Mouse (Mus musculus): ENCODE results near the gene Hmgn2.
"Not testable (repeated sequence)": the region's sequence is repeated elsewhere in the genome, so short reads cannot be mapped to it uniquely, and the experiment has no call there.

Gene Hmgn2

DNA sequence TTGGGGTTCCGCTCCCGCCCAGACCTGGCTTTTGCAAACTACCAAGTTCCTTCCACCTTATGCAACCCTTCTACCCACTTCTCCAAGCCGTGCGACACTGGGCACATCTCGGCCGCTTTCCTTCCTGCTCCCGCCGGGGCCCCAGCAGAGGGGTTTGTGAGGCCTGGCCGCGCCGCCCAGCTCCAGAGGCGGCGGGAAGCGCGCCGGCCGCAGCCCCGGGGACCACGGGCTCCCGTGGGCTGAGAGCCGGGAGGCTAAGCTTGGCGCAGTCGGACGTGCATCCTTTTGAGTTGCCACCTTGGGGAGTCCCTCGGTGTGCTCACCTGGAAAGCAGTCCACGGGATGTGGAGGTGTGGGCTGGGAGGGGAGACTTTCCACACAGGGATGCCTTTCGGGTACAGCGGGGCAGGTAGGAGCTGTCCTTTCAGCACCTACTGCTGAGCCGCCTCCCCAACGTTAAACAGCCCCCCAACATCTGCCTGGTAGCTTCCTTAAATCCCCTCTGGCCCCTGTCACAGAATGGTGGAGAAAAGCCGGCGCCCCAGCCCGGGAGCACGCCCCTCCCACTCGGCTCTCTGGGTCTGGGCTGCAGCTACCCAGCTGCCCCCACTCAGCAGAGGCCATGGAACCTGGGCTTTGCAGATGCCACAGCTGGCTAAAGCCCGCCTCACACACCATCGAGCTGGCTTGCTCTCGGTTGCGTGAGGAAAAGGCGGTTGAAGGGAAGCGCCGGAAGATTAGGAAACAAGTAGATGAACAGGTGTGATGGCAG lies at the start of gene Hmgn2:
Hmgn2 (minus strand) TSS at position 501 of the 772 bp plus-strand sequence.
- DNase-seq, result peak; percentile 48 to 69

DNA sequence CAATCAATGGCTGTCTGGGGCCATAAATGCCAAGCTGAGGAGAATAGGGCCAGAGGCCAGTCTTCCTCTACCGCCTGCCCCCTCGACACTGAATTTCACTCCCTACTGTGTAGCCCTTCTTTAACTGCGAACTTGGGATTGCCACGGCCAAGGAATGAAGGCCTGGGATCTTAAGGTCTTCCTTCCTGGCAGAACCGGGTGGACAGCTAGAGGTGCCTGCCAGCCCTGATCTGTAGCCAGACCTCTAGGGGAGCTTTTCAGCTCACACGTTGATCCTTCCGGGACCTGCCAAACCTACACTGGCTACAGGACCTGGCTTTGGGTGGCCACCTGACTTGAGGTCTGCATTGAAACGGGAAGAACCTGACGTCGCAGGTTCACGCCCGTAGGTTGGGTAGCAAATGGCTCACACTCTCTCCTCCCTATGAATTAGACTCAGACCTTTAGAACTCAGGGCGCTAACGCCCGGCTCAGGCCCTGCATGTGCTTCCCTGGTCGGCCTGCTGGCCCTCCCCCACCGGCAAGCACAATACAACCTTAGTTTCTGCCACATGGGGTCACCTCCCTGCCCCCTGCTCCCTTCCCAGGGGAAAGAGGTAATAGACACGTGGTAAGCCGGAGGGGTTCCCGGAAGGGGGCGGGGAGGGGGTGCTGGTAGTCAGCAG lies 48.9 kb upstream of the Hmgn2 start:
- no peak for DNase-seq

DNA sequence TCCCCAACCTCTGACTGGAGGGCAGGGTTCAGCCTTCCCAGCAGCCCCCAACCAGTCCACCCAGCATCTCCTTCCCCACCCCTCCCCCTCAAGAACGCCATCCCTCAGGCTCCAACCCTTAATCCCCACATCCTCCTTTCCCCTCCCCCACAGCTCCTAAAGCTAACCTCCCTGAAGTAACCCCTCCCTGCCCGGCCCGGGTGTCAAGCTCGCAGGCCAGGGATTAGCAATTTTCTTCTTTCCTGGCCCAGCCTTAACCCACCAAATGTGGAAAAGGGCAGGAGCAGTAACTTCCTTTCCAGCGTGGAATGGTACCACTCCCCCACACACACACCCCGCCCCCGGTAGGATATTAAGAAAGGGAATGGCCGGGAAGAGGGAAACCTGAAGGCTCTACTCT lies 48.3 kb upstream of the Hmgn2 start:
- no peak for DNase-seq

DNA sequence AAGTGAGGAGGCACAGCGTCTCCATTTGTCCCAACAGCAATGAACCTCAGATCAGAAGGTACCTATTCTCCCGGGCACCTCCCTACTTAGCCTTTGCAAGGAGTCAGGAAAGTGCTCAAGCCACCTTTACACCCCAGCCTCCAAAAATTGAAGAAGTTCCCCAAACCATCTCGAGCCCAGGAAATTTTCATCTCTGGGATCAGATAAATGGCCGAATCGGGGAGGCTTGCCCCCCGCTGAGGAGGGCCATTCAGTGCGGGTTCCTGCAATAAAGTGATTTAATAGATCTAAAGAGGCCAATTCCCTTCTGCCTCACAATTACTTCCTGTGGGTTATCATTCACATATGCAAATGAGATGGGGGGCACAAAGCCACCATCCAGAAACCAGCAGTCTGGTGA lies 47.8 kb upstream of the Hmgn2 start:
- no peak for DNase-seq

DNA sequence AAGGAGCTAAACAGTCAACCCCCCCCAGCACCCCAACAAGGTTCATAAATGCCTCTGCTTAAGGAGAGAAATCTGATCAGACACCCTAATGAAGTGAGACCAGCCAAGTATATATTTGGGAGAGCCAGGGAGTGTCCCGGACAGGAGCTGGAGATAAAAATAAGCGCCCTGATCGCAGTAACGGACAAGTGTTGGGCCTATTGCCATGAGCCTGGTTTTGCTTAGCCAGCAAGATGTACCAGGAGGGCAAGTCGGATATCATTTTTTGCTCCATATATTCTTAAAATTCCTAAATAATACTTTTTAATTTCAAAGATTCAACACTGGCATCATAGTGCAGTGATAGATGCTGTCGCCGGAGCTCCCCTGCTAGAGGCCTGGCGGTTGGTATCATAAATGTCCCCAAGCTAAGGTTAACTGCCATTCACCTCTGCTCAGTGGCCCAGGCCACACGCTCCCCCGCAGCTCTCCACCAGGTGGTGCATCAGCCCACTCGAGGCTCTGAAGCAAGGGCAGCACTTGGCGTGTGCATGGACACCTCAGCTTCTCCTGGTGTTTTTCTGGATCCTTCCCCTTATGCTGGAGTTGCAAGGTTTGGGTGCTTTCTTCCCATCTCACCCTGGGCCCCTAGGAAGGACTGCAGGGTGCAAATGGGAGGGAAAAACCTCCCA lies 44.5 kb upstream of the Hmgn2 start:
- DNase-seq, result no peak

DNA sequence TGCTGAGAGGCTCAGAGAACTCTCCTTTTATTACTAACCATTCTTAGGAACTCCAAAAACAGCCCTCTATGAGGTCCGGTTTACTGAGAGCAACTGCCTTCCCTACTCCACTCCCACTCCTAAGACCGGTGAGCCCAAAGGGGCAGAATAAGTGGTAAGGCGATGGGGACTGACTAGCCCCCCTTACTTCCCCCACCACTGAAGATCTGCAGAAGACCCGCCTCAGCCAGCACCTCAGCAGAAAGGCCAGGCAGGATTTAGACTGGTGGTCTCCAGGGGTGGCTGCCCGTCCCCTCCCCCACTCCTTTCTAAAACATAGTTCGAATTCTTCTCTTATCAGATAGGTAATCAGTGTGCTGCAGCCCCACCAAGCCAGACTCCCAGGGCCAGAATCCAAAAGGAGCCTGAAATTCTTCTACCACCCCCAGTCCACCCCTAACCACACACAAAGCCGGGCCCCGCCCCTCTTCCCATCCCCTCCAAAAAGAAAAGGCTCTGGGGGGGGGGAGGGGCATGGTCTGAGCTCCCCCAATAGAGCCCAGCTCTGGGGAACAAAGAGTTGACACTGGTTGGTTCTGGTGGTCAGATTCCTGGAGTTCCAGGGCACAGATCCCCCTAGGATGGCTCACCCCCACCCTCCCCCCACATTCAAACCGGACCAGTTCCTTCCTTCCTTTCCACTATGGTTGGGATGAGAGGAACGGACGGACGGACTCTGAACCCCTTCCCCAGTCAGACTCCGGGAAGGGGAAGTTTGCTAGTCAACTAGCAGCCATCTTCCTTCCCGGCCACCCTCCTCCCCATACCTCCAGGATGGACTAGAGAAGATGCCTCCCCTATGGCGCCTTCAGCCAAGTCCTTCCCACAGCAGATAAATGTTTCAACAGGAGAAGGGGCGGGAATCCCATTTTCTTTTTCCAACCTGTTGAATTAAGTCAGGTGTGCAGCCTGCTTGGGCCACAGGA lies 43.3 kb upstream of the Hmgn2 start:
- no peak for DNase-seq

DNA sequence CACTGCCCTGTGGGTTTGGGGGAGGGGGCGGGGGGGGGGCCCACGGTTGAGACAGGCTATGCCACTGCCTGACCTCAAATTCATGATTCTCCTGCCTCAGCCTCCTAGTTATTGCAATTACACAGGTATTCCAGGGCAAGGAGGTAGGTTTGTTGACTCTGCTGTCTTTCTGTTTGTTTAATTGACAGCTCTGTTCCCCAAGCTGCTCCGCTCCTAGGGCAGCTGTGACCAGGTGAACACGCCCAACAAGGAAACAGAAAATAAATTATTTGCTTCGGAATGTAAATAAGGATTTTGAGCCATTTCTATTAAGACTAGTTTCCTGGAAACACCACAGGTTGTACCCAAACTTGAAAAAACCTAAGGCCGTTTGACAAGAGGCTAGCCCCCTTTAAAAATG lies 41.3 kb upstream of the Hmgn2 start:
- no peak for DNase-seq

DNA sequence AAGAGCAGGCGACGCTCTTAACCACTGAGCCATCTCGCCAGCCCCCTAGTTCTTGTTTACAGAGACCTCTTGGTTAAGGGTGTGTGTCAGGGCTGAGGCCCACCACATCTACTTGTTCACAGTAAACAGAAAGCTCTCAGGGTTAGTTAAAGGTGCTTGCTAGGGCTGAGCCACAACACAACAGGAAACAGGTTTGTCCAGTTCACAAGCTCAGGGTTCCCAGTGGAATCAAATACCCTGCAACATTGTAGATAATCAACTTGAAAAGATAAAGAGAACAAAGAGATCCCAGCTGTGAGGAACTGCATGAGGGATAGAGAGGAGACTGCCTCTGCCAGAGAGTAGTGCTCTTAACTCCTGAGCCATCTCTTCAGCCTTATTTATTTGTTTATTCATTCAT lies 38.4 kb upstream of the Hmgn2 start:
- no peak for DNase-seq

DNA sequence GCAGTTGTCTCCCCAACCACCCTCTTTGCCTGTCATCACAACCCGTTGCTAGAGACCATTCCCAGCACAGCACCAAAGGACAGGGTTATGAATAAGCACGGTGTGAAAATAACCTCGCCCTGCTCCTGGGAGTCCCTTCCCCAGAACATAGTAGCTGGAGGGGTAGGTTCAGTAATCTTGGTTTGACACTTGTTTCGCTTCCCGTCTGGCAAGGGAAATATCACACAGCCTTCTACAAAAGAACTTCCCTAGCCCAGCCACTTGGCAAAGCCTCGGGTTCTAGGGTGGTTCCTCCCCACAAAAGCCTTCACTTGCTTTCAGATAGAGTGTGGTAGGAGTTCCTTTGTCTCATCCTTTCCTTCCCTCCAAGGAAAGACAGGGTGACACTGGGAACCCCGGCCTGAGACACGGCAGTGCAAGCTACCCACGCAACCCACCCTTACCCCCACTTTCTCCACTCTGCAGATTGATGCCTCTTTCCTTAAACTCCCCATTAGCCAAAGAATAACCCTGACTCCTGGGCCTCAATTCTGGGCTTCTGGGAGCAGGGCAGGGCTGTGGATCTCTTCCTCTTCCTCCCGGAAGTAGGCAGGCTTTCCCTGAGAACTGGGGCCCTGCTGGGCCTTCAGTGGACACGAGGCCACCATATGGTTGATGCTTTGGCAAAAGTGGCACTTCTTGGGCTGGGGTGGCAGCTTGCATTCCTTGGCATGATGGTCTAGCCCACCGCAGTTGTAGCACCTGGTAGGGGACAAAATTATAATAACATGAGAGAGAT lies 37.3 kb upstream of the Hmgn2 start:
- DNase-seq, result no peak

DNA sequence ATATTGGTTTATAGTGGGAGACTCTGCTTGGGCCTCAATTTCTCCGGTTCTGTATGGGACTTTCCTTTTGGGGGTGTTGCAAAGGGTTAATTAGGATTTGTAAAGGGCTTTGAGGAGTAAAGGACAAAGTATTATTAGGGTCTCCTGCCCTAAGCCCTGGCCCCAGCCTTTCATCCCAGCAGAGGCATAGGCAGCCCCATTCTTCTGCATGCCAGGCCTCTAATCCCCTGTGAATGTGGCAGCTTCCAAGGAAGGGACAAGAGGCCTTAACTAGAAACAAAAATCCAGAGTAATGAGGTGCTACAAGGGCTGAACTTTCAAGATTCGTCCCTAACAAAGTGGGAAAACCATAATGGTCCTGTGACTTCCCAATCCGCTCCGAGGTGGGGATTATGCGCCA lies 34.5 kb upstream of the Hmgn2 start:
- no peak for DNase-seq

DNA sequence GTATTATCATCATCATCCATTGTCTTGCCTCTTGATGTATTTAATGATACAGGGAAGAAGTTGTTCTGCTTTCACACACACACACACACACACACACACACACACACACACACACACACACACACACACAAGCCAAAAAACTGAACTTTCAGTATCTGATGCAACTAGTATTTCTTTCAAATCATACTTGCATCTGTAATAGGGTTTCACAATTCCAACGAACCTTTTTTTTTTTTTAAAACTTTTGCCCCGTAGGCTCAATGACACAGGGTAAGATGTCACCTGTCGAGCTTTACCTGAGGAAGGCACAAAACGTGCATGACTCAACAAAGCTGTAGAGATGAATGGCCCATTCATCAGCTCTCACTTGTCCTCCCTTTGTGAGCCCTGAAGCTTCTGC lies 33.8 kb upstream of the Hmgn2 start:
- no peak for DNase-seq

DNA sequence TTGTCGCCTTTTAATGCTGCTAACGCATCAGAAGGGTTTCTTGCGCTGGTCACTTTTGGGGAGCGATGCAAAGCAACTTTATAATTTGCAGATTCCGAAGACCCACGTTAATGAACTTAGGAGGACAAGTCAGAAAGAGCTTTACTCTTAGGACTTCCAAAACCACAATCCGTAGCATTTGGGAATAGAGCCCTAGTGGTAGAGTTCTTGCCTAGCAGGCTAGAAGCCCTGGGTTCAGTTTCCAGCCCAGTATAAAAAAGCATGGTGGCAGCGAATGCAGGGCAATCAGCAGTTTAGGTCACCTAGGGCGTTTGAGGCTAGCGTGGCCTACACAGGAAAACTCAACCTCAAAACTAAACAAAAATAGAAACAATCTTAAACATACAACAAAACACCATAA lies 33.3 kb upstream of the Hmgn2 start:
- no peak for DNase-seq

DNA sequence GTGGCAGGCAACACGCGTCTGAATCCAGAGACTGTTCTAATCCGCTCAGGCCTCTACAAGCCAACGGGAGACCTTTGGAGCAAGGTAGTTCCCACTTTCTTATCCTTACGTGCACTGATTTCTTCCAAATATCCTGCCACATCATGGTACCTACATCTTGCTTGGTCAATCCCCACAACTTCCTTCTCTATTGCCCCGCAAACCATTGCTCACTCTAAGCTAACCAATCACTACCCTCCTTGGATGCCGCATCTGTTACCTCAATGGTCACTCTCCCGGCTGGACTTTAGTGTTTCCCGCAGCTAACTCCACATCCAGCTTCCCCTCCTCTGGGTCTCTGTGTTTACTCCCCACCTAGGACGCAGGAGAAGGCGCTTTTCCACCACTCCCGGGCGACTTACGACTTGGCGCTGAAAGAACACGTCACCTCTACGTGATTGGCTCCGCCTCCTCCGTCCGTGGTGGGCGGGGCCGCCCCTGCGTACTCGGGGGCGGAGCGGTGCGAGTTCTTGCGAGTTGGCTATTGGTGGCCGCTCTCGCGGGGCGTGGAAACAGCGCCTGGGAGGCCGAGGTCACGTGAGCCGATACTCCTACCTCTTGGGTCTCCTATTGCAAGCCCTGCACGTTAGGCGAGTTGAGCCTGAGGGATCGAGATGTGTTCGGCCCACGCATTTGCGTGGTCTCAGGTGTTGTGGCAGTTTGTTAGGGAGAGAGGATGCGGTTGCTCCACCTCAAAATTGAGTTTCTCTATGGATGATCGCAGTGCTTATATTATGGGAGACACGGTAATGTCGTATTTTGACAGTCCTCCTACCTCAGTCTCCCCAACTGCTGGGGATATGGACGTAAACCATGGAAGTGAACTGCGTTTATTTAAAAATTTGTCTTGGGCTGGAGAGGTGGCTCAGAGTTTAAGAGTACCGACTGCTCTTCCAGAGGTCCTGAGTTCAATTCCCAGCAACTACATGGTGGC lies 32.3 kb upstream of the Hmgn2 start, which contains the start of gene Dhdds:
Dhdds (minus strand) TSS at position 453 of the 973 bp plus-strand sequence.
- DNase-seq, result peak; percentile 96 to 98

DNA sequence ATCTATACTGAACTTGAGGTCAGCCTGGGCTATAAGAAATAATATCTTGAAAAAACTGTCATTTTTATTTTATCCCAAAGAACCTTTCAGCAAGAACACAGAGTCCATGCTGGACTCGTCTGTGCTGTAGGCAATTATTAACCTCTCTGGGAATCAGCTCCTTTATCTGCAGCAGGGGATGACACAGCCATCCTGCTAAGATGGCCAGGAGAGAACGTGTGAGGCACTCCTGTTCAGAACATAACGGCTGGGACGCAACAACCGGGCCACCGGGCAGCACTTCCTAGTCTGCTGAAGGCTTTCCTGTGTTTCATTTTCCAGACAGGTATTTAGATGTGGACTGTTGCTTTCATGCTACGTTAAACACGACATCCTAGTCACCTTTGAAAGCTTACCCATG lies 26.2 kb upstream of the Hmgn2 start:
- DNase-seq, result peak; percentile 13 to 61

DNA sequence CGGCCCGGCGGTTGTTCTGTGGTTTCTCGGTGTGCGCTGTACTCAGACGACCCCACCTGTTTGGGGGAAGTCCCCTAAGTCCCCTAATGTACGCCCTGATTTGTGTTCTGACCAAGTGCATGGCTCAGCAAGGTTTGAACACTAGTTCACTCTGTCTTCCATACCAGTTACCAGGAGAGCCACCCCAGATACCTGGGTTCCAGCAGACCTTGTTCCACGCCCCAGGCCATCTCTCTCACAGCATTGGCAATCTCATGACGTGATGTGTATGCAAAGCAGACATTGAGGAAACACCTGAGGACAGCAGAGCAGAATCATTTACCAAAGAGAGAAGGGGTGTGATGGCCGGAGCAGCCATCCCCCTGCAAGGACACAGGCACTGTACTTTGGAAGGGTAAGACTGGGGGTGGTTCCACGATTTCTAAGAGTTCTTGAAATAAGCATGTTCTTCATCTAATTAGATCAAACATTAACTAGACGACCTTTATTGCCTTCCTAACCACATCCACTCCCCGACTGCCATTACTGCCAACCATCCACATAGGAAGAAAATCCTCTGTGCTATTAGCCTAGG lies 22.7 kb upstream of the Hmgn2 start:
- DNase-seq, result peak; percentile 17 to 75

DNA sequence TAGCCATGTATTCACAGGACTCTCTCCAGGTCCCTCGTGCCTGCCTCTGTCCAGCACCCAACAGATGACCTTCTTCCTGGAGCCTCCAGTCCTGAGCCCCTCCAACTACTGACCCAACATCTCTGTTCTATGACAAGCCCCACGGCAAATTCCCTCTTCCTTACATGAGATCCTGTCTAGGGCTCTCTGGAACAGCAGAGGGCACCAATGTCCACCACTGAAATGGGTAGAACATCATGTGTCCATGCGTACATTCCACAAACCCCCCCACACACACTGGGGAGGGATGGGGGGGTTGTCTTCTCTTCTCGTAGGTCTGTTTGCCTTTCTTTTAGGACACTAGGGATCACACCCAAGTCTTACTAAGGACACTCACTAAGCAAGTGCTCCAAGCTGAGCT lies 21.6 kb upstream of the Hmgn2 start:
- DNase-seq, result peak in 1 of 2 experiments; percentile 11

DNA sequence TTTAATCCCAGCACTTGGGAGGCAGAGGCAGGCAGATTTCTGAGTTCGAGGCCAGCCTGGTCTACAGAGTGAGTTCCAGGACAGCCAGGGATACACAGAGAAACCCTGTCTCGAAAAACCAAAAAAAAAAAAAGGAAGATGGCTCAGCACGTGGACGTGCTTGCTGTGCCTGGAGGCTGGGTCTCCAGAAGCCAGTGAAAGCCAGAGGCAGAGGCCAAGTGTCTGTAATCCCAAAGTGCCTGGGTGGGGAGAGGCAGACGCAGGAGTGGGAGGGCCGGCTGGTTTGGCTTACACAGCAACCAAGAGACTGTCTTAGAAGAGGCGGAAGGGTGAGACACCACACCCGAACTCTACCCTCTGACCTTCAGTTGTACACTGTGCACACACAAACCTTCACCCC lies 19.8 kb upstream of the Hmgn2 start:
- DNase-seq, result not testable (repeated sequence)

DNA sequence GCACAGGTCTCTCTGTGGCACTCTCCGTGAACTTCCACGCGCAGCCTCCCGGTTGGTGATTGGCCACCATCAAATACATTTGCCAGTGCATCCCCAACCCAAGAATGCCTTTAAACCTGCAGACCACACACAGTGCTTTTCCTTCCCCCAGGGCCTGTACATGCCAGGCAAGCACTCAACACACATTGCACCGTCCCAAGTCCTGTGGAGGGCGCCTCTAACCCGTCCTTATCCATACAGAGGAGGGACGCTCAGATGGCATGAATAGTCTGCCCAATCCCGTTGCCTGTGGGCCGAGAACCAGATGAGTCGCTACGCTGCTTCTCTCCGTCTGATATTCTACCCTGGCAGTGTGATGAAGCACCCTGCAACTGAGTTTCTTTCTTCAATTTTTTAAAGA lies 14.5 kb upstream of the Hmgn2 start:
- DNase-seq, result no peak

DNA sequence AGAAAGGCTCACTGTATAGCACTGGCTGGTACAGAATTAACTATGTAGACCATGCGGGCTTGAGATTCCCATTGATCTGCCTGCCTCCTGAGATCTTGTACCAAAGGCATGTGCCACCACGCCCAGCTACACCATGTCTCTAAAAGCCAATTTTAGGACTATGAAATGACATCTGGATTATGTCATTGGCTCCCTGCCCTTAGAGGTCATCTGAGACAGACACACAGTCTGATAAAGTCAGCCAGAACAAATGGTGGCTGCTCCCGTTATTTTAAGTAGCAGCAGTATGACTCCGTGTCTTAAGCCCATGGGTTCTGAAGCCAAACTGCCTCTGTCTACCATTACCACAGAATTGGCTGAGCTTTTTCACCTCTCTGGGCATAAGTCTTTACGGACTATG lies 12.0 kb upstream of the Hmgn2 start:
- DNase-seq, result no peak

DNA sequence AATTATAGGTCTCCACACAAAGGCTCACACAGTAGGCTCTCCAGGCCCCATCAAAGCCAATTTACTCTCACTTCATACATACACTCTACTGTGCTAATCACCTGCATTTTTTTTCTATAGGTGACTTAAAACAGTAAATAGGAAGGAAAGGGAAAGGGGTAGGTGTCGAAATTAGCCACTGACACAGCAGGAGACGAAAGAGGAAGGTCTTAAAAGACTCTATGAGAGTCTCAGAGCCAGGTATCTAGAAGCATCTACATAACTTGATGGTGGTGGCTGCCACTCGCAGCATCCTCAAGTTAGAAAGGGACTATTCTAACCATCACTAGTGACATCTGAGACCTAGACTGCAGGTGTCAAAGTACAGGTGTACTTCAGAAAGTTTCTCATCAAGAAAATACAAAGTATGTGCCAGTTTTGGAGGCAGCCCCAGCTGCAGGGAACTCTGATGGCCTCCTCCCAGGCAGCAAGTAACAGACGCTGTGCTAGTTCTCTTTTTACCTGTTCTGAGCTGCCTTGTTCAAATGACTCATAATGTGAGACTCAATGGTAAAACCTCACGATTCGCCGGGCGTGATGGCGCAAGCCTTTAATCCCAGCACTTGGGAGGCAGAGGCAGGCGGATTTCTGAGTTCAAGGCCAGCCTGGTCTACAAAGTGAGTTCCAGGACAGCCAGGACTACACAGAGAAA lies 9.7 kb upstream of the Hmgn2 start:
- no peak for DNase-seq

Measured in kidney, postnatal 25 days (tissue).